Mouse (Mus musculus) thymus, postnatal 25 days (tissue): ENCODE data around the gene Cst6.
A peak's percentile ranks its signal among the peaks of the same experiment; 100 is the strongest.

Experiments used
- DNase-seq: peaks from one replicate; pipeline ENCODE4 v3.0.0; 2022

The Cst6 gene

DNA sequence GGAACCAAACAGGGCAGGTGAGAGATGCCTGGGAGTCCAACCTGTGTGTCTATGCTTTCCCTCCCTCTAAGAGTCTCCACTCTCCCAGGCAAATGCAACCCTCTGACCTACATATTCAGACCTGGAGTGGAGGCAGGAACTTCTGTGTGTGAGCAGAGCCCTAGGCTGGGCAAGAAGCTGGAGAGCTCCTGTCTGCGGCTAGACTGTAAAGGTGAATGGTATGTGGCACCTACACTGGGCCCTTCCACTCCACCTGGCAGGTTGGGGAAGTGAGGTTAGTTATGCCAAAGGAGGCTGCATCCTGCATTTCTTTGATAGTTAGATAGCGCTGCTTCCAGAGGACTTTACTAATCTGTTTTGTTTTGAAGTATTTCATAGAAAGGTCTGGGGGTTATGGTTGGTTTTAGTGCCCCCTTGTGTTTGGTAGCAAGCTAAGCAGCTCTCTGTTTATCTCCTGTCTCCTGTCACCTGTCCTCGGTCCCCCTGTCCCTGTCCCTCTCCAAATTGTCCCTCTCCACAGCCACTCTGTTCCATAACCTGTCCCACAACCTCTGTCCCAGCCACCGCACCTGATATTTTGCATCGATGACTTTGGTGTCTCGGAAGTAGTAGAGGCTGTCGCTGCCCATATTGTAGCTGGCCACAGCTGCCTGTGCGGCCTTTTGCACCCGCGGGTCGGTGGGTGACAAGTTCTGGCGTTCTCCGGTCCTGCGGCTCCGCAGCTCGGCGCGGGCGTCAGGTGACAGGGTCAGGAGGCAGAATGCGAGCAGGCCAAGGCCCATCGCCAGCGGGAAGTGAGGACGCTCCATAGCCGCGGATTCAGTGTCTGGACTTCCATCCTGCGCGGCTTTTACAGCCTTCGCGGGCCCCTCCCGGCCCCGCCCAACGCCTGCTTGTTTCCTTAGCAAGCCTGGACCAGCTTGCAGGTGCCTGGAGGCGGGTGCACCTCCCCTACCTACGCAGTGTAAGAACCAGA lies 560 bp downstream of the Cst6 start:
- DNase-seq, result peak; percentile 27

DNA sequence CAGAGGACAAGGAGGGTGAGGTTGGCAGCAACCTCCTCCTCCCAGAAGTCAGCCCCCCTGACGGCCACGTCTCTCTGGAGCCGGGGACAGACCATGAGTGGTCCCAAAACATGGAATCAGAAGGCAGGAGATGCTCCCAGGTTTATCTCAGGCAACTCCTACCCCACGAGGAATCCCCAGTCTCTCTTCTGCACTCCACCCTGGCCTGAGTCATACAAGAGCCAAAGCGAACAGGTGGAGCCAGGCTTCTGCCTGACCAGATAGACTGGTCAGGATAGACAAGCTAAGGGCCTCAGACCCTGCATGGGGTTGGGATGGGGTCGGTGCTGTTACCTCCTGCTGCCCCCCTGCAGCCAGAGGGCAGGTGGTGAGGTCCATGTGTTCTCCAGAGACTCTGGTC lies 1.3 kb downstream of the Cst6 start:
- no peak for DNase-seq

DNA sequence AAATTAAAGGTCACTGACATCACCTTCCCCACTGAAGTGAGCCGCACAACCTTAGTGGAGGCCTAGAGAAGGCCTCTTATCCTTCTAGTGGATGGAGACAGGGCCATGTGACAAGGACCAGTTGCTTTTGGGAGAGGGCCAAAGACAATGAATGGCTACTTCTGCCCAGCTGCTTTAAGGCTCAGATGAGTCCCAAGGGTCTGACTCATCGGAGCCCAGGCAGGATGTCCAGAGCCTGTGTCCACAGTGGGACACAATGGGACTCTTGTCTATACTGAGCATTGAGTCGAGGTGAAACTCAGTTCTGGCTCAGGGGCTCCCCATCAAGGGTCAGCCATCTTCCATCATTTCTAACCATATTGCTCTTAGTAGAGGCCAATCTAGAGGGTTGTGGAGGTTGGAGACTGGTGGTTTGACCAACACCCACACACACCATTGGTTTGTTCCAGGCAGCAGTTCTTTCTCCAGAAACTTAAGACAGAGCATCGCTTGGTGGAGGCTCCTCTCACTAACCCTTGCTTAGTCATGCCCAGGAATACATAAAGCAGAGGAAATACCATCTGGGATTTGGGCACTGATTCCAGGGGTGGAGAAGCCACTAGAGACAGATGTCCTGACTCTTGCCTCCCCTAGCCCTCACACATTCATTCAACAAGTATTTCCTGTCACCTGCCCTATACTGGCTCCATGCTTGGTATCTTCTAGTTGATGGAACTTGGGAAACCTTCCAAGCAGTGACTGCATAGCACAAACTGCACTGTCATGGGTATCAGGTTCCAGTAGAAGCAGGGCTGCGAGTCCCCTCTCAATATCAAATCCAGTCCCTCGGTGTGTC lies 3.9 kb downstream of the Cst6 start:
- DNase-seq, result no peak

DNA sequence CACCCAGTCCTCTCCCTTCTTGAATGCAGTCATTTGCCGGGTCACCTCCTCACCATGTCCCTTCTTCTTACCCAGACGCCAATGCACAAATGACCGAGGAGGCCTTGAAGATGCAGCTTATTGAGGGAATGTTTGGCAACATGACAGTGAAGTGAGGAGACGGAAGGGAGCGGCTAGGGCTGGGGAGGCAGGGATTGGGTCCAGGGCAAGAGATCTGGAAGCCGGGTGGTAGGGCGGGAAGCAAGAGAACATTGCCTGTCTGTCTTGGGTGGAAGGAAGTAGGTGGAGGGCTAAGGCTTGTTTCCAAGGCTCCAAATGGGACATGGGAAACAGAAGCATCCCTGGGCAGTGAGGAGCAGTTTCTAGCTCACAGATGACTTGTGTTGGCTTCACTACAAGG lies 8.0 kb downstream of the Cst6 start:
- DNase-seq, result no peak

DNA sequence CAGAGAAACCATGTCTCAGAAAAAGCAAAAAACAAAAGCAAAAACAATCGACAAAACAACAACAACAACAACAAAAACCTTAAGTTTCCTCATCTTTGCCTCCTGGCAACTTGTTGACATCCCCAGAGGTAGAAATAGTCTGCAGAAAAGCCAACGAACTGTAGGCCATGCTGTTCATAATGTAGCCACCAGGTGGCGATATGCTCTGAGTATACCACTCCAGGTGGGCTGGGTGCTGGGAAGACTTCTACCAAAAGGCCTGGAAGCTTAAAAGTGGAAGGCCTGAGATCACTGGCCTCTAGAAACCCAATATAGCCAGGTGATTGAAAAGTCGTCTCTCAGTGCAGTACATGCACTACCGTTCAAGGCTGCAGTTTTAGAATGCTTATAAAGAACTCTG lies 11.4 kb downstream of the Cst6 start:
- peak; percentile 81 for DNase-seq

DNA sequence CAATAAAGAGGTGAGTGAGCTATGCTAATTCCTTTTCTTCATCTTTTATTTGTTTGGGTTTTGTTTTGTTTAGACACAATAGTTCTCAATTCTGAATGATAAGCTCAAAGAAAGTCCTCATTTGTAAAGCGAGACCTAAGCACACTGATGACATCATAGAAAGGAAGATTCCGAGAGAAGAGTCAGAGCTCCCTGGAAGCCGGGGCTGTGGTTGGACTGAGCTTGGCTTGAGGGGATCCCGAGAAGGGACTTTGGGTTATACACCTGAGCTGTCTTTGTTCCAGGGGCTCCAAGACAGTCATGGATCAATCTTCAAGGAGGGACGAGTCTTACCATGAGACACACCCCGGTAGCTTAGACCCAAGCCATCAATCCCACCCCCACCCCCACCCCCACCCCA lies 13.9 kb downstream of the Cst6 start, which contains the start of gene Catsper1:
Gene Catsper1 (plus strand): TSS at position 301 of the 400 bp plus-strand sequence.
- DNase-seq, result no peak

DNA sequence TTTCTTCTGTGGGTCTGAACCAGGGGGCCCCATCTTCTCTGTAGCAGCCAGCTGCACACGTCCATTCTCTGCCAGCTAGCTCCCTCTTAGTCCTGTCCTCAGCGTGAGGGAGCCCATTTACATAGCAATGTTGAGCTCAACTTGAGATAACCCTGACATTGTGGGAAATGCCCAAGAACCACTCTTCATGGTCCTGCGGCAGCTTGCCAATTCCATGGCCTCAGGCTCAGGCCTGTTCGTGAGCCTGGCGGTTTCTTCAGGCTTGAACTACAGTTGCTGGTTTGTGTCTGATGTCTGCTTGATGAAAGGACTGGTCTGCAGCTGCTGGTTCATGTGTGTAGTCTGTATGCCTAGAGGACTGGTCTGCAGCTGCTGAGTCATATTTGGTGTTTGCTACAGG lies 14.6 kb downstream of the Cst6 start:
- no peak for DNase-seq

DNA sequence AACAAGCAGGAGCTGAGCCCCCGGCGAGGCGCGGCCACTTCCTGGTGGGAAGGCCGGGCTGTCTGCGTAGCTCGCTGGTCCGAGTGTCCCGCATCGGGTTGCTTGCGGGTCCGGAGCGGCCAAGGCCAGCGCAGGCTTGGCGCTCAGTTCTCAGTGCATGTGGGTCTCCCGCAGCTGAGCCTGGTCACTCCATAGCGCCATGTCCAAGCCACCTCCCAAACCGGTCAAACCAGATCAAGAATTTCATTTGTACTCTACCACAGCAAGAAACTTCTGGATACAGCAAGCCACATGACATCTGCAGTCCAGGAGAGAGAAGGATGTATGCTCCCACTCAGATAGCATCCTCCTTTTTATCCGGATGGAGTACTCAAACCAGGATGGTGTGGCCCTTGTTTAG lies 21.4 kb downstream of the Cst6 start:
- no peak for DNase-seq

DNA sequence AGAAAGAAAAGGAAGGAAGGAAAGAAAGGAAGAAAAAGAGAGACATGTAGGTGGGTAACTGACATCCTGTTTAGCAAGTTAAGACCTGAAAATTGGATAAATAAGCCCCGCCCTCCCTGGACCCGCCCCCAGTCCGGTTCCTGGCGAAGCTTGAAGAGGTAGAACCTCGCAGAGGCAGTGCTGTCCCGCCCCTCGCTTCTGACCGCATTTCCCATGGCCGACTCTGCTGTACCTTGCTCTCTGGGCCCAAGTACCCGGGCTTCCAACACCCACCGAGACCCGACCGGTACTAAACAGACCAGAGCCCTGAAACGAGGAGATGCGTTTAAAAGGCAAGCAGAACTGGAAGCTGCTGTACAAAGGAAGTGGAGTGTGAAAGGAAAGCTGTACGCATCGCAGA lies 25.6 kb downstream of the Cst6 start:
- DNase-seq, result peak; percentile 60

DNA sequence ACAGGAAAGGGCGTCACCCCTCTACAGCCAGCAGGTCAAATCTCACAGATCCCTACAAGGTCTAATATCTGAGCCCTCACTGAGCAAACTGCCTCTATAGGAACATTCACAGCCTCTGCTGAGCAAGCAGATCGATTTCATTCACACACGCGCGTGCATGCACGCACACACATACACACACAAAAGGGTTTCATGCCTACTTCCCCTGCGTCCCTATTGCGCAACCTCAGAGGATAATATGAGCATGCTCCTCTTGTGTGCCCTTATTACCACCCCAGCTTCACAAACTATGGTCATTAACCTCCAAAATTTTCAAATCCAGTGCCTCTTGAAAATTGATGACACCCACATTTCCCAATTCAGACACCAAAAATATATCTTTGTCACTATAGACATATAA lies 36.2 kb downstream of the Cst6 start:
- DNase-seq, result no peak

DNA sequence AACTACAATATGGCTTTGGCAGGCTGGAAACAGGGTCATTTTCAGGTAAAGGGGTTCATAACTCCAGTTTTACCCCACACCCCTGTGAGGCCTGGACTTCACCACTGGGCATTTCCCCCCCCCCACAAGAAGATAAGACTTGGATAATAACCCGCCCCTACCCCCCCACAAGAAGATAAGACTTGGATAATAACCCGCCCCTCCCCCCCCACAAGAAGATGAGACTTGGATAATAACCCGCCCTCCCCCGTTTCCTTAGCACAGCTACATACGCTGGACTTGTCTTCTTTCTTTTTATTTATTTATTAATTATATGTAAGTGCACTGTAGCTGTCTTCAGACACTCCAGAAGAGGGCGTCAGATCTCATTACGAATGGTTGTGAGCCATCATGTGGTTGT lies 40.3 kb downstream of the Cst6 start:
- no peak for DNase-seq

DNA sequence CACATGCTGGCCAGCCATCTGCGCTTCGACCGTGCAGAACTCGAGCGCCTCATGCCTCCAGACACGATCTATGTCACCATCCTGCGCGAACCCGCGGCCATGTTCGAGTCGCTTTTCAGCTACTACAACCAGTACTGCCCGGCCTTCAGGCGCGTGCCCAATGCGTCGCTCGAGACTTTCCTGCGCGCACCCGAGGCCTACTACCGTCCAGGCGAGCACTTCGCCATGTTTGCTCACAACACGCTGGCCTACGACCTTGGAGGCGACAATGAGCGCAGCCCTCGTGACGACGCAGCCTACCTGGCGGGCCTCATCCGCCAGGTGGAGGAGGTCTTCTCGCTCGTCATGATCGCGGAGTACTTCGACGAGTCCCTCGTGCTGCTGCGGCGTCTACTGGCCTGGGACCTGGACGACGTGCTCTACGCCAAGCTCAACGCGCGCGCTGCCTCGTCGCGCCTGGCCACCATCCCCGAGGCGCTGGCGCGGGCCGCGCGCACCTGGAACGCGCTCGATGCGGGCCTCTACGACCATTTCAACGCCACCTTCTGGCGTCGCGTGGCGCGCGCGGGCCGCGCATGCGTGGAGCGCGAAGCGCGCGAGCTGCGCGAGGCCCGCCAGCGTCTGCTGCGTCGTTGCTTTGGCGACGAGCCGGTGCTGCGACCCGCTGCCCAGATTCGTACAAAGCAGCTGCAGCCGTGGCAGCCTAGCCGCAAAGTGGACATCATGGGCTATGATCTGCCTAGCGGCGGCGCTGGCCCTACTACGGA lies 42.2 kb downstream of the Cst6 start:
- peak; percentile 21 for DNase-seq

DNA sequence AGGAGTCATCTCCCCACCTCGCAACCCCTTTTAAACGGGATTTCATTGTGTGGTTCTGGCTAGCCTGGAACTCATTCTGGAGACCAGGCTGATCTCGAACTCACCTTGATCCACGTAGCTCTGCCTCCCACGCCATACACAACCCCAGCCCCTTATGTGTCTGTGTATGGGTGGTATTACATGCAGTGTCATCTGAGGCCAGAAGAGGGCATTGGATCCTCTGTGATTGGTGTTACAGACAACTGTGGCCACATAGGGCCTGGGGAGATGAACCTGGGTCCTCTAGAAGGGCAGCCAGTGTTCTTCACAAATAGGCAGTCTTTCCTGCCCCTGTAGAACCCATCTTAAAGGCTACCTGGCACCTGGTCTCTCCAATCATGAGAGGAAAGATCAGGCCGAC lies 43.1 kb downstream of the Cst6 start:
- no peak for DNase-seq

DNA sequence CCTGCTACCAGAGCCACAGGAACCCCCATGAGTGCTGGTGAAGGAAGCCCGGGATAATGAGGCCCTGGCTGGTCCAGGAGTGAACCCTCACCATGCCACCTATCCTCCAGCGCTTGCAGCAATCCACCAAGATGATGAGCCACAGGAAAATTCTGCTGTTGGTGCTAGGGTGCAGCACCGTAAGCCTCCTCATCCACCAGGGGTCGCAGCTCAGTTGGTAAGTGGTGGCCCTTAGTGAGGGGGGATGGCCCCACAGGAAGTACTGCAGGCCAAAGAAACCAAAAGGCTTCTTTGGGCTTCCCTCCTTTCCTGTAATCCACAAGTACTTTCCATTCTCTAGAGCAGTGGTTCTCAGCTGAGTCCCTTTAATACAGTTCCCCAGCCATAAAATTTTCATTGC lies 46.9 kb downstream of the Cst6 start:
- peak; percentile 85 for DNase-seq

DNA sequence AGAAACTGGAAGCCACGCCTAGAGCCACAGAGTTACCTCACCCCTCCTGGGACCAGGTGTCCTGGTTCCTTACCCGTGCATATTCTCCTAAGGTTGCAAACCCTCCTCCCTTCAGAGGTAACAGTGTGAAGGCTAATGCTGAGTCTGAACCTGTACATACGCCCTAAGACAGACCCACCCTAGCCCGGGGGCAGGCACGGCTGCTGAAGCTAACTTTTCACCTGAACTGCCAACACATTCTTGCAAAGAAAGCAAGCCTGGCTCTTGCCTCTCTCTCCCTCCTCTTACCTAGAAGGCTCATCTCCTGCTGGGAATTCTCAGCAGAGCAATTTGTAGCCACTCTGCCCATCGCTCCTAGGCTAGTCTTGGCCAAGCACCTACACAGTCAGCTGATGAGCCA lies 48.8 kb downstream of the Cst6 start:
- no peak for DNase-seq

DNA sequence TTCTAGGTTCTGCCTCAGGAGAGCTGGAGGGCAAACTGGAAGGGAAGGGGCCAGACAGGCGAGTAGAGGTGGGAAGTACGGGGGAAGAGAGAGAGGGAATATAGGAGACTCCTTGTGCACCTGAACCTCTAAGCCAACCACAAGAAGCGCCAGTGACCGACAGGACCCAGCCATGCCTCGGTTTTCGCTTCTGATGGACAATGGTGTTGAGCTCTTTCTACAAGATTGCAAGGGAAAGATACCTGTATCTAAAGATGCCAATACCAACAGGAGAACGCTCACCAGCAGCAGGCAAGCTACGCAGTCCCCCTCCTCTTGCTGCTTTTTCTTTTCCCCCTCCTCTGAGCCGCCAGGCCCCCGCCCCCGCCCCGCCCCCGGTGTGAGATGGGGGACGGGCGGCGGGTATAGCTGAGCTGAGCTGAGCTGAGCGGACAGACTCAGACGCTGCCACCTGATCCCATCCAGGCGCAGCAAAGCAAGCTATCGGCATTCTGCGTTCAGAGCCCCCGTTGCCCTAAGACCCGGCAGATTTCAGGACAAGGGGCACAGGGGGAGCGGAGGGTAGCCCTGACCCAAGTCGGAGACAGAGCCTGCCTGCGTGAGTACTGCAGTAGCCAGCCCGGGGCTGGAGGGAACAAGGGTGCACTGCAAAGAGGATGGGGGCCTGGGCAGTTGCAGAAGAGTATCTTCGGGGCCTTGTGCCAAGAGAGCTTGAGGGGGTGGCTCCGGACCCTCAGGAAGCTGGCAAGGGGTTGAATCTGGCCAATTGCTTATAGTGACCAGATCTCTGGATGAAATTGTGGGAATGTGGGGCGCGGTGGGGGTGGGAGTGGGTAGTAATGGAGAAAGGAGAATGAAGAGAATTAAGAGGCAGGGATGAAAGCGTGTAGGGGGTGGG lies 51.2 kb downstream of the Cst6 start, which contains the start of gene Gal3st3:
Gene Gal3st3 (plus strand): TSS at position 429 of the 898 bp plus-strand sequence.
- no peak for DNase-seq

DNA sequence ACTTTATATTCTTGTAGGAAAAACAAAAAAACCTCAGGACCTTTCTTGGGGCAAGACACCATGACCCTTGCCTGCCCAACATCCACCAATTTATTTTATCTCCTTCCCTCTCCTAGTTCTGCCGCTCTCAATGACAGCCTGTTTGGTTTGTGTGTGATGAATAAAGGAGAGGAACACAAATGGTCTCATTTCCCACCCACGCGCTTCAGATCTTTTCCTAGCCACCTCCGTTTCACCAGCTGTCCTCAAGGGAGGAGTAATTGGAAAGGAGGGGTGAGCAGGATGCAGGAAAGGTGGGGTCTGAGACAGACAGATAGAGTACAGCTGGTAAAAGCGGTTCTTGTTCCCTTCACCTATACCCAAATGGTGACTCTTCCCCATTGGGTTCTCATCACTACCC lies 52.7 kb downstream of the Cst6 start:
- DNase-seq, result no peak

DNA sequence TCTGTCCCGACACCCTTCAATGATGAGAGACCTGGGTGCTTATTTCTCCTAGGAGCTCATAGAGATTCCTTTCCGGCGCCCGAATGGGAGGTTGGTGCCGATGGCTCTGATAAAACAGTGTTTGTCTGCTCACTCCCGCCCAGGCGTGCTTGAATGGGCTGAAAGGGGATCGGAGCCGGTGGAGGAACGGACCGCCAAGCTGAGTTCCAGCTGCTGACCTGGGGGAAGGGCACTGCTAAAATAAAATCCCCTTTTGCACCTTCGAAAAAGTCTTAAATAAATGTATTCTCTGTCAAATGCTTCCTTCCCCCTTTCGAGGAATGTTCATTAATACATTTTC lies 53.7 kb downstream of the Cst6 start:
- no peak for DNase-seq

DNA sequence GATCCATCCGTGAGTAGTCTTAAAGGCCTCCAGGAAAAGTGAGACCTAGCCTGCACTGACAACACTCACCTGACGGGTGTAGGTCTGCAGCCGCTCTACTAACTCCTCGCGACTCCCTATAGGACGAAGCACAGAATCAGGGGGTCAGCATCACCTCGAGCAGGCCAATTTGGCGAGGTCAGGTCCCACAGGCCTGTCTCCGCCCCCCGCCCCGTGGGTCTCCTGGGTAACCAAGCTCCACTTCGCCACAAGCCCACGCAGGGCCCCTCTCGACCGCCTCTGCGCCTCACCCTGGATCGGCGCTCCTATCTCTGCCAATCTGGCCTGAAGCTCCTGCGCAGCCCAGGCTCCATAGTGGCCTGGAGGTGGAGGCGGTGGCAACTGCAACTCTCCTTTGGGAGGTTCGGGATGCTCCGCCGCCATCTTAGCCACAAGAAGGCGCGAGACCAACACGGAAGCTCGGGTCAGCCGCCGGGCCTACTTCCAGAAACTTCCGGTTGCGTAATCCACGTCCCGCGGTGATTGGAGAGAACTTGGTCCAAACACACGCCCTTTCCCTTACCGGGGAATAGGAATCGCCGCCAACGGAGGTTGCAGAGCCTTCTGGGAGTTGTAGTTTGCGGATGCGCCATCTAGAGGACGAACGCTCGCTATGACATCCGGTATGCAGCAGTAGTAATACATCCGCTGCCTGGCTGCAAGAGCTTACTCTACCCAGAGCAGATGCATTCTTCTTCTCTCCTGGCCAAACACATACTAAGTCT lies 54.2 kb downstream of the Cst6 start, which contains the start of gene Sf3b2:
Gene Sf3b2 (minus strand): TSS at position 484 of the 764 bp plus-strand sequence.
- DNase-seq, result peak; percentile 95
